Mouse (Mus musculus): ENCODE results near the gene Fam162a.

GRCm38 (mm10) chr16:36101526-36101925, 30.1 kb upstream of the Fam162a start:
- TF ChIP-seq CTCF (IDR thresholded peaks at IDR 0.05; ENCODE audit: low read depth, low read length) (no peak), POLR2A (IDR thresholded peaks at IDR 0.05; ENCODE audit: borderline replicate concordance, low read depth, low read length) (no peak)

Data from bone marrow macrophage, adult 2 months (primary cell).